Mouse (Mus musculus) natural killer cell, adult 2 months (primary cell): ENCODE results near the gene Cfap97d1.
"Not testable (repeated sequence)": the region's sequence is repeated elsewhere in the genome, so short reads cannot be mapped to it uniquely, and the experiment has no call there.

Experiments used
- DNase-seq, 2 experiments: peaks; one replicate each; pipeline ENCODE4 v3.0.0; 2022; ENCODE audit warnings: low spot score in 2 of 2

The Cfap97d1 gene

GRCm38 (mm10) chr11:101973496-101973895, 10.6 kb upstream of the Cfap97d1 start:
- no peak for DNase-seq

- DNase-seq = no peak
Observed at GRCm38 (mm10) chr11:101974181-101974580, 9.9 kb upstream of the Cfap97d1 start.

GRCm38 (mm10) chr11:101974923-101975322, 9.2 kb upstream of the Cfap97d1 start:
- DNase-seq = no peak

- no peak for DNase-seq
Observed at GRCm38 (mm10) chr11:101976949-101977348, 7.1 kb upstream of the Cfap97d1 start.

- no peak for DNase-seq
Observed at GRCm38 (mm10) chr11:101979140-101979539, 4.9 kb upstream of the Cfap97d1 start.

- DNase-seq = no peak
Observed at GRCm38 (mm10) chr11:101980603-101981157, 3.4 kb upstream of the Cfap97d1 start.

GRCm38 (mm10) chr11:101981850-101982249, 2.2 kb upstream of the Cfap97d1 start:
- DNase-seq = no peak

GRCm38 (mm10) chr11:101982981-101983411, 1.1 kb upstream of the Cfap97d1 start:
- DNase-seq = no peak

- DNase-seq = no peak
Observed at GRCm38 (mm10) chr11:101983431-101983921, 603 bp upstream of the Cfap97d1 start.

GRCm38 (mm10) chr11:101985450-101985849, 1.4 kb downstream of the Cfap97d1 start:
- not testable (repeated sequence) for DNase-seq

GRCm38 (mm10) chr11:101985990-101986389, 1.9 kb downstream of the Cfap97d1 start:
- DNase-seq = peak; percentile 48 to 69

- no peak for DNase-seq
Observed at GRCm38 (mm10) chr11:101986913-101987312, 2.8 kb downstream of the Cfap97d1 start, which contains the start of gene Dusp3. Gene Dusp3 (minus strand): TSS chr11:101987013.

- no peak for DNase-seq
Observed at GRCm38 (mm10) chr11:101990244-101990643, 6.2 kb downstream of the Cfap97d1 start.

GRCm38 (mm10) chr11:101991813-101992212, 7.7 kb downstream of the Cfap97d1 start:
- DNase-seq = no peak

GRCm38 (mm10) chr11:101992411-101992810, 8.3 kb downstream of the Cfap97d1 start:
- no peak for DNase-seq

- no peak for DNase-seq
Observed at GRCm38 (mm10) chr11:101994100-101994499, 10.0 kb downstream of the Cfap97d1 start.

- no peak for DNase-seq
Observed at GRCm38 (mm10) chr11:101995938-101996337, 11.9 kb downstream of the Cfap97d1 start.

- DNase-seq = no peak
Observed at GRCm38 (mm10) chr11:101998258-101998657, 14.2 kb downstream of the Cfap97d1 start.

GRCm38 (mm10) chr11:101999466-101999865, 15.4 kb downstream of the Cfap97d1 start:
- no peak for DNase-seq

- DNase-seq = no peak
Observed at GRCm38 (mm10) chr11:102004251-102004650, 20.2 kb downstream of the Cfap97d1 start.

- no peak for DNase-seq
Observed at GRCm38 (mm10) chr11:102006271-102006670, 22.2 kb downstream of the Cfap97d1 start.

- DNase-seq = no peak
Observed at GRCm38 (mm10) chr11:102006688-102007087, 22.6 kb downstream of the Cfap97d1 start.

- DNase-seq = no peak
Observed at GRCm38 (mm10) chr11:102008372-102008771, 24.3 kb downstream of the Cfap97d1 start.
